Mouse (Mus musculus): ENCODE data around the gene Cmtm6.

GRCm38 (mm10) chr9:114751582-114751981, 20.7 kb downstream of the Cmtm6 start:
- no peak for TF ChIP-seq GATA1 (IDR thresholded peaks at IDR 0.05; ENCODE audit: borderline replicate concordance, low read length)
- TF ChIP-seq FLI1 (IDR thresholded peaks at IDR 0.05; ENCODE audit: low read length), result no peak

Measured in megakaryocyte, embryonic 14.5 days (primary cell).